Mouse (Mus musculus): Measurements from ENCODE around the gene Zfp976.

- no peak for TF ChIP-seq CTCF (IDR thresholded peaks at IDR 0.05; ENCODE audit: control insufficient read depth, insufficient read depth, insufficient read length)
- no peak for TF ChIP-seq MYOD1 (IDR thresholded peaks at IDR 0.05; ENCODE audit: control insufficient read depth, insufficient read length, low read depth)
- TF ChIP-seq MAX (IDR thresholded peaks at IDR 0.05): no peak
- TF ChIP-seq USF1 (IDR thresholded peaks at IDR 0.05; ENCODE audit: low read depth): no peak
- TF ChIP-seq MYOG (IDR thresholded peaks at IDR 0.05; ENCODE audit: control insufficient read depth, extremely low read depth, insufficient read length): no peak
- TF ChIP-seq CEBPB (IDR thresholded peaks at IDR 0.05; ENCODE audit: low read depth): no peak
- no peak for TF ChIP-seq FOSL1 (IDR thresholded peaks at IDR 0.05; ENCODE audit: insufficient read depth, low read length, poor library complexity, severe bottlenecking)
Observed at GRCm38 (mm10) chr7:42578488-42578887, 63.9 kb downstream of the Zfp976 start, which contains the start of gene Gm21028.

All from C2C12 (cell line).